Mouse (Mus musculus) ovary, adult 18-20 months (tissue): ENCODE measurements around the gene Fam187b.

ENCODE experiments used
- DNase-seq: peaks from one replicate; pipeline ENCODE4 v3.0.0; 2022; ENCODE audit warnings: low spot score, mixed read lengths

Fam187b gene

DNA sequence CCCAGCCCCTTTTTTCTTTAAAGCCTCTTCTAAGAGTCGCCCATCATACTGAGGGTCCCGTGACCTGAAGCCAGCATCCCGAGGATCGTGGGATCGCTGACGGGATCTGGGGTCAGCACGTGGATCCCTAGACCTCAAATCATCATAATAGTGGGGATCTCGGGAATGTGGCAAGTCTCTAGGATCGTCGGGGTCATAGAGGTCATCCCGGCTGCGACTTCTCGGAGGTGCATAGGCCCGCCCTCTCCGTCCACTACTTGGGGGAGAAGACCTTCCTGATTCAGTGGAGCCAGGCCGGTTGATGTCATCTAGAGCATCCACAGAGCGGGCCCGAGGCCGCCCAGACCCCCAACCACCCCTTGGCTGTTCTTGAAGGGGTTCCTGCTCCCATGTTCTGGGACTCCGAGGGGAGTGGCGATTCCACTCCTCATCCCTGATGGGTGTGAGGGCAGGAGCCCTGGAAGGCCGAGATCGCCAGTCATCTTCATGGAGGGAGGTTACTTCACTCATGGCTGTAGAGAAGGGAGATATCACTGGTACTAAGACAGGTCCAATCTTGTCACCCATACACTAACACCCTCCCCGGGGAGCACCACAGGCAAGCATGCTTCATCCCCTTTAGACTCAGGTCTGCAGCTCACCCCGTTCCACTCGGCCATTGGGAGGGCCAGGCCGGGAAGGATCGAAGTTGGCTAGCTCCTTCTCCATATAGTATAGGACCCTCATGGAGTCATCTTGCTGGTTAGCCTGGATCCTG is 15.3 kb upstream of the Fam187b start:
- DNase-seq, result no peak

- DNase-seq, result no peak
These were observed 14.6 kb upstream of the Fam187b start for GRCm38 (mm10) chr7:30958866-30959487.

DNA sequence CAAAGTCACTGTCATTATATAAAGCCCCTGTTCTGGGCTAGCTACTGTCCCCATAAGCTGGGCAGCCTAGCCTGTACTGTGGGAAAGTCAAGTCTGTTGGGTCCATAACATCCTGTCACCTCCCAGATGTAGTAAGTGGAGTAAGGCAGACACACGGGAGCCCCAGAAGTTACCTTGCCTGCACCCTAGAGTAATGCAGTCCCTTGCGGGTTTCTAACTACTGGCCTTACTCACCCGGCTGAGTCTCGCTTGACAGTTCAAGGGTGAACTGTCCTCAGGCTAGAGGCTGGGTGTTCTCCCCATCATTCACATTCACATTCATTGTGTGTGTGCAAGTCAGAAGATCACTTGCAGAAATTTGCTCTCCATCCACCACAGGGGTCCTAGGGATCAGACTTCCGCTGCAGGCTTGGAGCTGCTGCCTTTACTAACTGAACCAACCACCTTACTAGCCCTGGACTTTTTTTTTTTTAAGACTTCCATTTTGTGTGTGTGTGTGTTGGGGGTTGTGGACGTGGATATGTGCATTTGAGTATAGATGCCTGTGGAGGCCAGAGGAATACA is 13.7 kb upstream of the Fam187b start:
- no peak for DNase-seq

DNA sequence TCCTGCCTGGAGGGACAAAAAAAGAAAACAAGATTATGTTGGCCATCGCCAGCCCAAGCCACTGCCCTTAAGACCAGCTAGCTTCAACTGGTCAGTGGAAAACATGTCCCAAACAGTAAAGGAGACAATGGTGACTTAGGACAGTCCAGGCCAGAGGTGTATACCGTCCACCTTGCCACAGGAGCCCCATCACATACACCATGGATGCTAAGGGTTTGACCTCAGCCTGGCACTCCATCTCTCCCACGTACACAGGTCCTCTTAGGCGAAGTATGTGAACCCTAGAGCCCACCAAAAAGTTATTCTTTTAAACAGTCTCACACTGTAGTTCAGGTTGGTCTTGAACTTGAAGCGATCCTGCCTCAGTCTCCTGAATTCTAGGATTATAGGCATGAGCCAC is 10.7 kb upstream of the Fam187b start:
- no peak for DNase-seq

- no peak for DNase-seq
These were observed 9.2 kb upstream of the Fam187b start for GRCm38 (mm10) chr7:30964366-30964765.

DNA sequence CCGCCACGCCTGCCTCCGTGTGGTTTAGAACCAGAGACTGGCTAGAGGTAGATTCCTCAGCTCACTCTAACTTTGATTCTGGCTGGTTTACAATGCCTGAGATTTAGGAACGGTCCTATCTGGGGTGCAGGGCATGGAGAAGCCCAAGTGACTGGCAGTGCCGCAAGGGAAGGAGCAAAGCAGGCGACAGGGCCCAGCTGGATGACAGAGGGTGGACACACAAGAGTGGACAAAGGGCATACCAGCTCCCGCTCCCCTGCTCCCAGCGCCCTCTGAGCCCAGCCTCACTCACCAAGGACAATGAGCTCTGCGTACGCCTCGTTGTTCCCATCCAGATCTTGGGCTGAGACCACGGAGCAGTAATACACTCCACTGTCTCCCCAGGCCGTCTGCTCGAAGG is 7.9 kb upstream of the Fam187b start:
- no peak for DNase-seq

DNA sequence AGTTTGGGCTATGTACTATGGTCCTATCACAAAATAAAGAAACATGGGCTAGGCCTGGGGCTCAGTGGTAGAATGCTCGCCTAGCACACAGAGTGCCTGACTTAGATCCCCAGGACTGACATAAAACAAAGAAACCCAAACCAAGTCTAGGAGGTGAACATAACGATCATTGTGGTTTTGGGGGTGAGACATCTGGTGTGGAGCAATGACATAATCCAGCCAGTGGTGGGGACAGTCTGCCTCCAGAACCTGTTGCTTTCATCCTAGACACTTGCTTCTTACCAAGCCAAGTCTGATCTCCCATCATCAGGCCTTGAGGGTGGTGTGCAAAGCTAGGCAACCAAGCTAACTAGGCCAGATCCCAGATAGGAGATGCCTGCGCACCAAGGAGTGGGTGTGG is 6.9 kb upstream of the Fam187b start:
- DNase-seq, result no peak

GRCm38 (mm10) chr7:30968611-30969010 is 5.0 kb upstream of the Fam187b start:
- DNase-seq, result peak; percentile 85

DNA sequence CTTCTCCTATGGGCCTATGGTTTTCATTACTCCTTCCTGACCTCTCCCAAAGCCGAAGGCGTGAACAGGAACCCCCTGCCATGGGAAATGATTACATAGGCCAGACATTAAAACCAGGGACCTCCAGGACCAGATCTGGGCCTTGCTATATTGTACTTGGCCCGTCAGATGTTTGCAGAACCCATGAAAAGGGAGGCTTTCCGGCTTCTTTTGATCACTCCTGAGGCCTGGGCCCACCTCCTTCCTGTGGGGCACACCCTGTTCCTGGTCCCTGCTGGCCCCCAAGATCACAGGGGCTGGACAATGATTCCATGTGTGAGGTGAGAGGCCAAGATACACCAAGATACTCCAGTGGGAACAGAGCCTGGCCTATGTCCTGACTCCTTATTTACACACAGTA is 4.4 kb upstream of the Fam187b start:
- no peak for DNase-seq

GRCm38 (mm10) chr7:30971901-30972300 is 1.7 kb upstream of the Fam187b start:
- DNase-seq, result no peak

DNA sequence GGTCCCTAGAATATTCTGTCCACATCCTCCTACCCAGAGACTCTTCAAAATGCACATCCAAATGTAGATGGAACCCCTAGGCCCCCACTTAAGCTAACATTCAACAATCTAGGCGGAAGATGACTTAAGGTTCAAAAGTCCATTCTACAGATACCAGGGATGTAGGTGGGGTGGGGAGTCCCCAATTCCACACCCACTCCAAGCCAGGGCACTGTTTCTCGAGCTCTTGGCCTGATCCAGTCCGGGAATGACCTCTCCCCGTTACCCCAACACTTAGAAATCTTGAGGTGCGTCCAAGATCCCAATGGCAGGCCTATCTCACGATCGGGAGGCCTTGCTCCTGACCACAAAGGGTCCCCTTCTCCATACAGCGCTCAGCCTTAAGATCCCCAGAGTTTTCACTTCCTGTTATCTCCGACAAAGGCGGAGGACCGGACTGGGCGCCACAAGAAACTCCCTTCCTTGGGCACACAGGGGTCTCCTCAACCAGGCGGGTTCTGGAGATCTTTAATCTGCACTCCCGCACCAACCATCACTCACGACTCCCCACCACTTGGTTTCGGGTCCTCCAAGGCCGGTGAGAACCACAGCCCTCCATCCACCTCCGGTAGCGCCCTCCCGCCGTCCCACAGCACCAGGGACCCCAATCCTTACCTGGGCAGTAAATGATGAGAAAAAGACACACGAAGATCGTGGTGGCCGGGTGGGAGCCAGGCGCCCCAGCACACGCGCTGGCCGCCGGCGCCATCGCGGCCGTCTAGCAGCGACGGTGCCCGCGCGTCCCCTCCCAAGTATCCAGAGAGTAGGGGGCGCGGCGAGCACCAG is 952 bp upstream of the Fam187b start:
- no peak for DNase-seq

DNA sequence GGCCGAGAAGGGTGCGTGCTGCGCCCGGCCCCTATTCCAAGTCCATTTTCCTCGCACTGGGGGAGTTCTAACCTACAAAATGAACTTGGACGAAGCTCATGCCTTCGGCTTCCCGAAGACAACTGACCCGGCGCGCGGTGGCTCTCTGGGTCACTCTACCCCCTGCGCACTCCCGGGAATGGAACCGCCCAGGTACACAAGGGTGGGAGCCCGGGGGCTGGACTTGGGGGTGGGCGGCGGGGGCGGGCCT is 414 bp upstream of the Fam187b start, which contains the start of gene Lsr:
Gene Lsr (minus strand): TSS at position 214 of the 250 bp plus-strand sequence.
- DNase-seq, result no peak

- no peak for DNase-seq
These were observed 8.1 kb downstream of the Fam187b start for GRCm38 (mm10) chr7:30981703-30982102.

GRCm38 (mm10) chr7:30985357-30985756 is 11.8 kb downstream of the Fam187b start:
- DNase-seq, result no peak

DNA sequence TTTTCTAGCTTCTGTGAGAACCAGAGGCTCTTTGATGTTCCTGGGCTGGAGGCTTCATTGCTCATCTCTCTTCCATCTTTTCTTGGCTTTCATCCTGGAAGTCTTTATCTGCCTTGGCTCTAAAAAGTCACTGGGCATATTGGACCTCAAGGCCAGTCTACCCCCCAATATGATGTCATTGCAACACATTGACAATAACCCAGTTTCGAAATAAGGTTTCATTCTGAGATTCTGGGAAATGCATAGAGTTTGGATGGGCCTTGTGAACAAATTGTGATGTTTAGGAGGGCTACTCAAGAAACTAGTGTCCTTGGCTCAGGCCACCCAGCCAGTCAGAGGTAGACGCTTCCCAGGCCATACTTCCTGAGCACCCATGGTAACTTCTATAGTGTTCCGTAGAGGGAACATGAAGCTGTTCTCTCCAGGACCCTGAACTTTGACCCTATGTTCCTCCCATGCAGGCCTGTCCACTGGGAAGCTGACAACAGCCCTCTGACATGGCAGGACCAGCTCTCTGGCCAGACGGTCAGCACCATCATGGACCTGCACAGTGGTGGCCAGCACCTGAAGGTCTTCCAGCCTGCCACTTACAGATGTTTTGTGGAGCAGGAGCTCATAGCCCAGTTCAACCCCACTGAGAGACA is 15.1 kb downstream of the Fam187b start:
- peak; percentile 34 for DNase-seq

- no peak for DNase-seq
These were observed 18.6 kb downstream of the Fam187b start for GRCm38 (mm10) chr7:30992148-30992547.

DNA sequence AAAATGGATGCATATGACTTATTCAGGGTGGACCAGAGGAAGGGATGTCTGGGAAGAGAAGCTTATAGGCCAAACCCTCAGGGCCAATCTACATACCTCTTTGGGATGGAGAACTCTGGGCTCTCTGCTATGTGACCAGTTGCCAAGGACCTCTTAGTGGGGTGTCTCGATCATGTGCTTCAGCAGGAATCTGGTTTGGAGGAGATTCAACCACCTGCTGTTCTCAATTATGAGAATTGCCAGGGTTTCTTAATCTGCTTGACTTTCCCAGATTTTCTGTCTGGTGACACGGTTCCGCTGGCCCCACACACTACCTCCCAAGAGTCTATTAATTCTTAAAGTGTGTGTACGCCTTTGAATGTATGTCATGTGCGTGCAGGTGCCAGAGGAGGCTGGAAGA is 20.4 kb downstream of the Fam187b start:
- DNase-seq, result no peak

- DNase-seq, result no peak
These were observed 22.9 kb downstream of the Fam187b start for GRCm38 (mm10) chr7:30996491-30996890.

- DNase-seq, result peak; percentile 57
These were observed 27.0 kb downstream of the Fam187b start for GRCm38 (mm10) chr7:31000505-31001020.

- no peak for DNase-seq
These were observed 29.1 kb downstream of the Fam187b start for GRCm38 (mm10) chr7:31002650-31003049.

GRCm38 (mm10) chr7:31007775-31008174 is 34.2 kb downstream of the Fam187b start:
- DNase-seq, result no peak

GRCm38 (mm10) chr7:31008175-31008574 is 34.6 kb downstream of the Fam187b start:
- DNase-seq, result no peak
